Mouse (Mus musculus) natural killer cell, adult 2 months (primary cell): ENCODE results near the gene Lhpp.
A peak's percentile ranks its signal among the peaks of the same experiment; 100 is the strongest.

Experiments used
- DNase-seq, 2 experiments: peaks; one replicate each; pipeline ENCODE4 v3.0.0; 2022; ENCODE audit warnings: low spot score in 2 of 2

The Lhpp gene

GRCm38 (mm10) chr7:132599071-132599975 is 11.1 kb upstream of the Lhpp start, which contains the start of gene Nkx1-2:
Gene Nkx1-2 (minus strand): TSS chr7:132599637.
- DNase-seq, result no peak

GRCm38 (mm10) chr7:132600026-132600425 is 10.4 kb upstream of the Lhpp start:
- no peak for DNase-seq

GRCm38 (mm10) chr7:132600926-132601325 is 9.5 kb upstream of the Lhpp start:
- no peak for DNase-seq

GRCm38 (mm10) chr7:132604720-132605119 is 5.7 kb upstream of the Lhpp start:
- DNase-seq, result no peak

GRCm38 (mm10) chr7:132605689-132606088 is 4.7 kb upstream of the Lhpp start:
- no peak for DNase-seq

GRCm38 (mm10) chr7:132608316-132609020 is 2.0 kb upstream of the Lhpp start:
- DNase-seq, result no peak

GRCm38 (mm10) chr7:132611530-132611929 is 1.1 kb downstream of the Lhpp start:
- DNase-seq, result no peak

GRCm38 (mm10) chr7:132615346-132615745 is 4.9 kb downstream of the Lhpp start:
- no peak for DNase-seq

GRCm38 (mm10) chr7:132616391-132616790 is 6.0 kb downstream of the Lhpp start:
- no peak for DNase-seq

GRCm38 (mm10) chr7:132617021-132617564 is 6.7 kb downstream of the Lhpp start:
- no peak for DNase-seq

GRCm38 (mm10) chr7:132619549-132619948 is 9.1 kb downstream of the Lhpp start:
- no peak for DNase-seq

GRCm38 (mm10) chr7:132619975-132620918 is 9.8 kb downstream of the Lhpp start:
- no peak for DNase-seq

- DNase-seq, result no peak
Measured at GRCm38 (mm10) chr7:132624161-132624560, 13.7 kb downstream of the Lhpp start.

- DNase-seq, result no peak
Measured at GRCm38 (mm10) chr7:132626174-132626573, 15.7 kb downstream of the Lhpp start.

GRCm38 (mm10) chr7:132627448-132627847 is 17.0 kb downstream of the Lhpp start:
- DNase-seq, result no peak

GRCm38 (mm10) chr7:132631313-132631712 is 20.9 kb downstream of the Lhpp start:
- no peak for DNase-seq

- no peak for DNase-seq
Measured at GRCm38 (mm10) chr7:132637292-132637691, 26.9 kb downstream of the Lhpp start.

GRCm38 (mm10) chr7:132638446-132639087 is 28.1 kb downstream of the Lhpp start:
- peak in 1 of 2 experiments; percentile 30 for DNase-seq

- DNase-seq, result no peak
Measured at GRCm38 (mm10) chr7:132640946-132641345, 30.5 kb downstream of the Lhpp start.

GRCm38 (mm10) chr7:132641606-132642005 is 31.2 kb downstream of the Lhpp start:
- DNase-seq, result no peak
